Mouse (Mus musculus): ENCODE measurements around the gene Eno1.

- TF ChIP-seq POLR2A (IDR thresholded peaks at IDR 0.05; ENCODE audit: insufficient read depth, low read length) (no peak), EP300 (IDR thresholded peaks at IDR 0.05; ENCODE audit: insufficient read depth, low read depth, low read length) (no peak), CTCF (IDR thresholded peaks at IDR 0.05; ENCODE audit: low read depth, low read length) (no peak)
Observed at GRCm38 (mm10) chr4:150275531-150275930, 39.0 kb downstream of the Eno1 start.
